Mouse (Mus musculus) 416B (cell line): ENCODE measurements at regions not wholly inside any gene's neighbourhood (a gene's known extent, or its start where the extent isn't known, plus 50 kb on each side); places are given as distances from the start of the nearest gene placed in this dataset.

Experiments used
- DNase-seq: peaks from one replicate; pipeline ENCODE4 v3.0.0; 2011; ENCODE audit warnings: low read depth

DNA sequence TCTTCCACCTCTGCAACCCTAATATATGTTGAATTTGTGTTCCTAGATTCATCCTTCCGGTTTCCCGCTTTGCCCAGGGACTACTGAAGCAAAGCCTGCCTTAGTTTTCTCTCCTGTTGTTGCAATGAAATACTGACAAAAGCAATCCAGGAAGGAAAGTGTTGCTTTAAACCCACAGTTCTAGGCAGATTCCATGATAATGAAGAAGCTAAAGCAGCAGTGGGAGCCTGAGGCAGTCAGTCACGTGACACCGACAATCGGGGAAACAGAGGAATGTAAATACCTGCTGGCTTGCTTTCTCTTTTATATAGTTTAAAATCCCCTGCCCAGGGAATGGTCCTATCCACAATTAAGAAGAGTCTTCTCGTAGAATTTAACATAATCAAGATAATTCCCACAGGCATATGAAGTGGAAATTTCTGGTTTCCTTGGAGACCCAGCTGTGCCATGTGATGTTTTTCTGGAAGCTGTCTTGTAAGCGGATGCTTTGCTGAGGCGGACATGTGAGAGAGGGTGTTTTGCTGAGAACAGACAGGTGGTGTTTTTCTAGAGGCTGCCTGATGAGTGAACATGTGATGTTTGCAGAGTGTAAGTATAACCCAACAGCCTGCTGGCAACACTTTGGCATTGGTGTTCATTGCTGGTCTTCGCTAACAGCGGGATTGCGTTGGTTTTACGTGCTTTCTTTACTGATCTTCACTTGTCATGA lies 398.0 kb downstream of the Prim2 start:
- no peak for DNase-seq

DNA sequence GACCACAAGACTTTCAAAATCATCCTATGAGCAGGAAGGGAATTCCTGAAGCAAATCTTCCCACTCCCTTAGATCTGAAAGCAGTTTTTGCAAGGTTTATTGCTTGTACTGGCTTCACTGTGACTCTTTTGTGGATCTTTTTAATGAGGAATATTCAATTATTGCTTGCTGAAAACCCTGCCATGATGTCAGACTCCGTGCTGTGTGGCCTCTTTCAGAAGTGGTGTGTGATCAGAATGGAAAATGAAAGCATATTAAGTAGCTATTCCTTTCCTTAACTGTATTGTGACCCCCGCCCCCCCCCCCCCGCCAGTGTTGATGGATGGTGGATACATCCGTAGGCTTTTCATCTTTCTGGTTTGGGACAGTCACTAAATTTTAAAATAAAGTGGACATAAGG lies 400.4 kb downstream of the Prim2 start:
- no peak for DNase-seq

DNA sequence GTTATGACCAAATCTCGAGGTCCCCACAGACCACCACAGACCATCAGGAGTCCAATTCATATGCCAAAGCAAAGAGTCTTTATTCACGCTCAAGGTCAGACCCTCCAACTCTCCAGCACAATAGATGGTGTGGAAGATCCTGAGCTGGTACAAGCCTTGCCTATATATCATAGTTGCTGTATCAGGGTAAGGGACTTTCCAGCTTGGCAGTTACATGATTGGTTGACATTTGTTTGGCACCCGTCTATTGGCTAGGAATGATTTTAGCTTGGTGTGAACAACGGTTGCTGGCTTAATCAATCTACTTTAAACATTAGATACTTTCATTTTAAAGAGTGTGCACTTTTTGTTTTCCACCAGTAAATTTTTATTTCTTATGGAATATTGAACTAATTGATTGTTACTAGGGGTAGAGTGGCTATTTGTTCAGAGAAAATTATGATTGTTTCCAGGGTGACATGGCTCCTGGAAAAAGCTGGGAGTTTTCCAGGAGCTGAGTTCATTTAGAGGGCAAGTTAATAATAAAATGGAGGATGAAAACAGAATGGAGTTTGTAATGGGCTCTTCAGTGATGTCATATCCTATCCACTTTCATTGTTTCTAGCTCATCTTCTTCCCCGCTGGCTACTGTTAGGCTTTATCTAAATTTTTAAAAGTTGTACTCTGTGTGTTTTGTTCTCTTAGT lies 403.7 kb downstream of the Prim2 start:
- DNase-seq = no peak

DNA sequence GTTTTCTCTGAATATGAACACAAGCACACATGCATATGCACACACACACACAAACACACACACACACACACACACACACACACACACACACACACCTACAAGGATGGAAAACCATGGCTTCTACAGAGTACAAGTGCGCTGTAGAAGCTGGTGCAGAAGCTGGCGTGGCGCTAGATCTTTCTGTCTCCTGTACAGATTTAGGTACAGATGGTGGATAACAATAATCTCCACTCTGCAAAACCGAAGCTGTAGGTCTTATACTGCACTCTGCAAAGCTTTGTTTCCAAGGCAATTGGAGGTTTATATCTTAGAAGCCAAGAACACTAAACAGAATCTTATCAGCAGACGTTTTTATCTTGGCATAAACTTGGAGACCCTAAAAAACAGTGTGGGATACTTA lies 420.1 kb downstream of the Prim2 start:
- no peak for DNase-seq

DNA sequence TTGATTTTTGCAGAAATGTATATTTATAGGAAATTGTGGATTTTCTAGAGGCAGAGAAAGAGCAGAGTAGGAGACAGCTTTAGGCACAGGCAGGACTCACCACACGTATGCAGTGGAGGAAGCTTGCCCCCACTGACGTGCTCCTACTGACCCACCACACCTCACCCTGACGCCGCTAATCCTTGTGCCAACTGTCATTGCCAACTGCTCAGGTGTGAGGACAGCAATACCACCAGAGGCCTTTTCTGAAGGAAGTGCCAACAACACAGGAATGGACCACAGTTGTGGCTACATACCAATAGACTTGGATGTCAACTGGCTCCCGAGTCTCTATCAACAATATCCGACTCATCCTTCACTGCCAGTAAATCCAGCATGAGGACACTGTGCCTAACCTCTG lies 422.5 kb downstream of the Prim2 start:
- DNase-seq = no peak

DNA sequence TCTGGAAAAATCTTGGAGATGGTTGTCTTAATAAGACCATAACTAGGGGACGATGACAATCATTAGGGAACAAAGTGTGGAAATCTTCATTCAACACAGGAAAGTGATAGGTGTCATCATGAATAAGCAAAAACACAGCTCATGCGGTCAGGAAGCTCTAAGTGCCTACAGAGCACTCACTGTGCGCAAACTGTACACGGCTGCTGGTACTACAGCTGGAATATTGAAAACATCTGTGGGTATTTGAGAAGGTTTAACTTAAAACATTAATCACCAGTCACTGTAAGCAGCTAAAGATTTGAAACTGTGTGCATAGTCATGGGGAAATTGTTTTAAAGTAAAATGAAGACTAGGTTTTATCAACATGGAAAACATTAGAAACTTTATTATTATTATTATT lies 424.4 kb downstream of the Prim2 start:
- DNase-seq = peak; percentile 7

DNA sequence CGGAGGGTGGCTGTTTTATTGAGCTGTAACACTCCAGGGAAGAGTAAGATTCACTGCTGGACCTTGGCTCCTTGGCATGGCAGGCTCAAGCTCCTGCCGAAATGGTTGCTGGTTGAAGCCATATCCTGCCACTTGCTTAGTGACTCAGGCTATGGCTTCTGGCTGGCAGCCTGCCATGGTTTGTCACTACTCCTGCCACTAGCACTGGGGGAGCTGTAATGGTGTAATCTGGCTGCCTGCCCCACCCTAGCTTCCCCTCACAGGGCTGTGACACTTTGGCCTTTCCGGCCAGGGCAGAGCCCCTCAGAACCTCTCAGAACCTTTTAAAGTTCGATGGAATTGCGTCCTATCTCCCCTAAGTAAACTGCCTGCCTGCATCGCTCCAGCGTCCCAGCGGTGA lies 424.9 kb downstream of the Prim2 start:
- DNase-seq = peak; percentile 57

DNA sequence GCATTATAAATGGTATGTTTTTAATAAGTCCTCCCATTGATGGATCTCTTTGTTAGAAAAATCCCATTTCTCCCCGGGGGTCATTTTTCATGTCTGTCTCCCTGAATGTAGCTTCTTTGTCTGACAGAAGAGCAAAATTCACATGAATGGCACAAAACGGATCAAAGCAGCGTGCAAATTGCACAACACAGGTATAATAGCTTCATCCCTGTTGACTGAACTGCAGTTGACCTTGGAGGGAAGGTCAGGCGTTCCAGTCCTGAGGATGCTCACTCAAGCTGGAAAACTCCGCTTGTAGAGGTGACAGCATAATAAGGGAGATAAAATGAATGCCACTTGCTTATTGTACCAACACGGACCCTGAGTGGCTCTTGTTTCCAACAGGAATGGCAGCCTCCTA lies 446.6 kb downstream of the Prim2 start:
- no peak for DNase-seq

DNA sequence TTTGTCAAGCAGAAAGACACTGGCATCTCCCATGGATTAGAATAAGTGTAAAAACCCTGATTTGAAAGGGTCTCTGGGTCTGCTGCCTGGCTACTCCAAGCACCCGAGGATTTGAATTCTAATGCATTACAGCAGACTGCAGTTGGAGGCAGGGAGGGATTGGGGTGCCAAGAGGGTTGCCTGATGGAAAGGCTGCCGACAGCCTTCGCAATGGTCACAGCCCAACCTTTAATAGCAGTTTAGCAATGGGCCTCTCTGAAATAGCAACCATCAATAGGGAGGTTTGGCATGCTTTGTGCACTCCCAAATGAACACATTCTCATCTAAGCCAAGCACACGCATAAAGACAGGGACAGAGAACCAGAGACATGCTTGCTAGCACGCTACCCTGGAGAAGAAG lies 454.8 kb downstream of the Prim2 start:
- DNase-seq = no peak

DNA sequence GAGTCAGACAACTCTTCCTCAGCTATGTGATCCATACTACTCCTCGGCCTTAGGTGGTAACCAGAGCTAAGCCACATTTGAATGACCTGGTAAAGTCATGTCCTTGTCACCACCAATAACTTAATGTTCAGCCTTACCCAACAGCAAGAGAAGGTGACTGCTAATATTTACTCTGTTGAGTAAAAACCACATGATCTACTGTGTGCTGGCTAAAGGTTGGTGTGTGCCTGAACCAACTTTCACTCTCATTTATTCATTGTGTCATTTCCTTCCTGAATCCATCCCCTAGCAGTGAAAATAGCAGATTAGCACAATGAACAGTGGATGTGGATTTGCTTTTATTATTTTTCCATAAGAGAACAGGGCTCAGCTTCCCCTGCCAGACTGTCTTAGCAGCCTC lies 455.2 kb downstream of the Prim2 start:
- DNase-seq = no peak

DNA sequence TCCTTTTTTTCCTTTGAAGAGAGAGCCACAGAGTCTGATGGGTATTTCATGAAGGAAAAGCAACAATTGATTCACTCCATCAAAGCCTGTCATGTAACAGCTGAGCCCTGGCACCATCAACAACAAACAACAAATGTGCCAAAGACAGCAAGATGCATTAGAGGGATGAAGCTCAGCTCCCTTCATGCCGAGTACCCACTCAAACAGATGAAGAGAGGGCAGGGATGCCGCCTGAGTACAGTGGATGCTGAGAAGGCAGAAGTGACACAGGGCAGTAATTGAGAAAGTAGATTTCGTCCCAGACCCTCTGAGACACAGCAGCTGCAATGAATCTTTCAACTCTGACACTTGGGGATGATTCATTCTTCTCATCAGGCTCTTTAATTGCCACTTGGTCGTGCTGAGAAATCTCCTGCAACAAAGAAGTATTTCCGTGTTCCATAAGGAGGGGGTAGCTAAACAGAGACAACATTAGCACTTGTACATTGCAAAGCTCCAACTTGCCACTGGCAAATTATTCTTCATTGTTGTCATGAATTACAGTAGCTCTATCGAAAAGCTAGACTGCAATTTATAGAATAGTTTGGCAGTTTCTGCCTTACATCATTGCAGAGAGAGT lies 467.9 kb downstream of the Prim2 start:
- no peak for DNase-seq

DNA sequence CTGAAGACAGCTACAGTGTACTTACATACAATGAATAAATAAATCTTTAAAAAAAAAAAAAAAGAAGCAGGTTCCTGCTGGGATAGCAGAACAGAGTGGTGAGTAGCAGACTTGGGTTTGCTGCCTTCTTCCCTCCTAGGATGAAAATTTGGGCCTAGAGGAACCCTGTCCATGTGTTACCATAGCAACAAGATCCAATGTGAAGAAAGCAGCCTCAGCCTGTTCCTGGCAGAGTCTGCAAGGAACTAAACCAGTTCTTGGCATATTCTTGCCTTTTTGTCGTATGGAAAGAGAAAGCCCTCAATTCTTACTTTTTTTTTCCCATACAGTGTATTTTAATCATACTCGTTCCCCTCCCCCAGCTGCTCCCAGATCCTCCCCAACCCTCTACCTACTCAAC lies 474.5 kb downstream of the Prim2 start:
- DNase-seq = no peak

DNA sequence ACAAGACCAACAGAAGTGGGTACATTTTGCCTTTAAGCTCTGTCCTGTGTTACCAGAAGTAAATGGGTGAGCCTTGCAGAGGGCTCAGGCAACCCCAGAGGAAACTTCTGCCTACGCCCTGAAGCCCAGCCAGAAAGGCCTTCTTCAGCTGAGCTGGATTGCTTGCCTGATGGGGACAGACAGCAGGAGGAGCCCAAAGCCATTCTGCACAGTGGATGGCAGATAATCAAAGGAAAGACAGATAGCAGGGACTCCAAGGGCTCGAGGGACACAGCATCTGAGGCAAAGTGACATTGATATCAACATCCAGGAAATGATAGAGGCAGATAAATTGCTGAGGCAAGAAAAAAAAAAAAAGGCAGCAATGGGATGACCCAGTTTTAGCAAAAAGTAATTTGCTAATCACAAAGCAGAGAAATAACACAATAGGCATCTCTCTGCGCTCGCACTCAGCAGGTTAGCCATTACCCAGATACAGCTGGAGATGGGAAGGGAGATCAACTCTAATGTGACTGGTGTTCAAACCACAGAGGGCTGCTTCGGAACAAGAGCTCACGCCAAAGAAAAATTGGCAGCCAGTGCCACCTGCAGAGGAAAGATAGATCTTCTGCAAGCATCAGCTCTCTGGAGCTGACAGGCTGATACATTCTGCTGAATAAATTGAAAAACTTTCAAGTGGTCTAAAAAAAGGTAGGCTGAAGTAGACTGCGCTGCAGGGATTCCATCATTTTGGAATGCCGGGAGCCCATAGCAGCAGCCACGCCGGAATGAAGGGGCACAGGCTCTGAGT lies 494.8 kb downstream of the Prim2 start:
- DNase-seq = no peak

DNA sequence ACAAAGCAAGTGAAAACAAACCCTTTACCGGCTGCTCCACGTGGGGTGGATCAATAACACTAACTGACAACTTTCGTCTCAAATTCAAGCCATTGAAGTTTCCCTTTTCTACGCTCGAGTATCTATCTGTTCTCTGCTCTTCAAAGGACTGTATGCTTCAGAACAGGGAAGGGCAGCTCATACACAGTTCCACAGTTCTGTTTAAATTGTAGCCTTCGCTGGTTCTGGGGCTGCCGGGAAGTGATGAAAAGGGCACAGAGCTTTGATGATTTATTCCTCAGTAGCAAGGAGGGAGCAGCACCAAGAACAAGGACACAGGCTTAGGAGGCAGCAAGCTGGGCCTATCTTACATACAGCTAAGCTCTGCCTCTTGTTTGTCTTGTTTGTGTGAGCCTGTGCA lies 532.6 kb downstream of the Prim2 start:
- no peak for DNase-seq

DNA sequence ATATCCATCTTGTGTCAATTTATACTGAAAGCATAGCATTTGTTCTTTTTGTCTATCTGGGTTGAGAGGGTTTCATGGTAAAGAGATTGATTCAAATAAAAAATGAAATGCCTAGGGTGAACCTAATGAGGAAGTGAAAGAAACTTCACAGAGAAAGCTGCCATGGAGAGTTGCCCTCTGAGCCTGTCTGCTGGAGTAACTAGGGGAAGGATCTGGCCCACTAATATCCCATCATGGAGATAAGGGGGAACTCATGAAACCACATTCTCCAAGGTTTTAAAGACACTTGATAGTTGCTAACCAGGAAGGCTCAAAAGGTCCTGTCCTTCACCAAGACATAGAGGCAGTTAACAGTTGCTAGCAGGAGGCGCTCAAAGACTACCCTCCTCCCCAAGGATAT lies 539.2 kb downstream of the Prim2 start:
- DNase-seq = no peak

DNA sequence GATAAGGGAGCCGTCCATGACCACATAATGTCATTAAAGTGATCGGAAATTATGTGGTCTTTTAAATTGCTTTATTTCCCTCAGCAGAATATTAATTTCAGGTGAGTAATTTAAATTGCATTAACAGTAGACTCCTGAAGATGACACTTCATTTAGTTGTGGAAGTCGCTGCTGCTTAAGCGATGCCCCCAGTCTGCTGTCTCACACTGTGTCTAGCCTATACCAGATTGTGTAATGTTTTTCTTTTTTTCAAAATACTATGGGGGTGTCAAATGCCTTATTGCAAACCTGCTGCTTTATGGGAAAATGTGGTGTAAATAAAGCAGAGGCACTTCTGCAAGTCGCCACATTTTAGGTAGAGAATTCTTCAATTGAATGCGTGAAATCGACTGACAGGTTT lies 544.5 kb downstream of the Prim2 start:
- DNase-seq = peak; percentile 13

DNA sequence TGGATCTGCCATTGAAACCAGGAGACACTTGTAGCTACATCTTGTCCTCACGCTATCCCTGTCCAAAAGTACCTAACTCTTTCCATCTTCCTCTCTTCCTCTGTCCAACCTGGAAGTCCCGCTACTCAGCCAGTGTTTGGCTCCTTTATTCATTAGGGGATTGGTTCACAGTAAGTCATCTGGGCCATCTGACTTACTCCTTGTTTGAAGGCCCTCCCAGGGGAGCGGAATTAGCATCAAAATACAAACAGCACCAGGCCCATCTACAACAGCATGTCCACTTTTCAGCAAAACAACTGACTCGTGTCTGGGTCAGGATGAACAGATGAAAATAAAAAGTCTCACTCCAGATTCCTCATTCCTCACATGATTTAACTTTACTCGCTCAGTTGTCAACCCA lies 559.2 kb upstream of the Gm5415 start:
- no peak for DNase-seq

DNA sequence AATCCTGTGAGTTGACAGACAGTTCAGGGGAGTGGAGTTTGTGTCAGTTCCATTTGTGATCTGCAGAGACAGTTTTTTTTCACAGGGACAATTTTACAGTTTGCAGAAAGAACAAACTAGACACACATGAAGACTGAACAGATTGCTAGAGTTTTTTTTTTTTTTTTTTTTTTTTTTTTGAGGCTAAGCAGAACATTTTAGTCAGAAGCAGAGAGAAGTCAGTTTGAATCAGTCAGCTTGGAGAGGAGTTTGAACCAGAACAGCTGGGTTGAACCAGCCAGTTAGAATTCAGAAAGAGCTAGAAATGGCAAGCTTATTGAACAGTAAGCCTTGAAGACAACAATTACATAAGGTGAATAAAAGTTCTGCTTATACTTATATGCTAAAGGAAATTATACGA lies 557.2 kb upstream of the Gm5415 start:
- no peak for DNase-seq

DNA sequence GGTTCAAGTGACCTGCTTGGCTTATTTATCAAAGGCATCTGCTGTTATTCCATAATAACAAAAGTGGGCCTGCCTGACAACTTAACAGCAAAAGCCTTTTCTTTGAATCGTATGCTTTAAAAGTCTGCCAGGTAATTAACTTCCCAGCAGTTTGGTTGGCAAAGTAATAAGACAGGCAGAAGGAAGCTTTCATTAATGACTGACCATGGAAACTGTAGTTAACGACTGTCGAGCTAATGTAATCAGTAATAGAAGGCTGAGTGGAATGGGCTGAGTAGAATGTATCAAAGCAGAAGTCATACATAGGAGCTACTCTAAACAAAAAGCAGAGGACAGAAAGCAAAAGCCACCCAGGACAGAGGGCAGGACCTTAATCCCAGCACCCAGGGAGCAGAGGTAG lies 551.0 kb upstream of the Gm5415 start:
- DNase-seq = no peak

DNA sequence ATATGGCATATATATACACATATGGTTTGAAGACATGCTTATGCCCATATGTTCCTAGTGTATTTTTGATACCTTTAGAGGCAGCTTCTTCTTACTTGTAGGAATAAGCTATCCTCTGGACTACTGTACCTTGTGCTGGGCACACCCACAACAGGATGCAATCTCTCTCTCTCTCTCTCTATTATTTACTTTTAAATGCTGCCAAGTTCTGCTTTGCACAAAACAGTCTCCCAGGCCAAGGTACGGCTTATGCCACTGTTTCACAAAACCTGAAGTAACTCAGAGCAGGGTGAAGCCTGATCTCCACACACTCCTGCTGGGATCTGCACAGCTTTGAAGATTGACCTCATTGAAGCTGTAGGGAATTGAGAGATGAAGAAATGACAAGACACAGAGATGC lies 549.8 kb upstream of the Gm5415 start:
- DNase-seq = no peak

DNA sequence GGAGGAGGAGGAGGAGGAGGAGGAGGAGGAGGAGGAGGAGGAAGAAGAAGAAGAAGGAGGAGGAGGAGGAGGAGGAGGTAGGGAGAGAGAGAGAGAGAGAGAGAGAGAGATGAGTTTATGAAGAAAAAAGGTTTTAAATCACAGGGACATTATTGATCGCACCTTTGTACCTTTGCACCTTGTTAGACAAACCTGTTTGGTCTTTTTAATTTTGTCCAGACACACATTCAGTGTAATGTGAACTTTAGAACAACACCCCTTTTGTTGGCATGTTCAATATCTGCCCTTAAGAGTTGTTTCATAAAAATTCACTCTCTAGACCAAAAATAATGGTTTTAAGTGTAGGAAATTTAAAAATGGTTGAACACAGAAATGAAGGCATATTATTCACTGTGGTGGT lies 527.5 kb upstream of the Gm5415 start:
- no peak for DNase-seq

DNA sequence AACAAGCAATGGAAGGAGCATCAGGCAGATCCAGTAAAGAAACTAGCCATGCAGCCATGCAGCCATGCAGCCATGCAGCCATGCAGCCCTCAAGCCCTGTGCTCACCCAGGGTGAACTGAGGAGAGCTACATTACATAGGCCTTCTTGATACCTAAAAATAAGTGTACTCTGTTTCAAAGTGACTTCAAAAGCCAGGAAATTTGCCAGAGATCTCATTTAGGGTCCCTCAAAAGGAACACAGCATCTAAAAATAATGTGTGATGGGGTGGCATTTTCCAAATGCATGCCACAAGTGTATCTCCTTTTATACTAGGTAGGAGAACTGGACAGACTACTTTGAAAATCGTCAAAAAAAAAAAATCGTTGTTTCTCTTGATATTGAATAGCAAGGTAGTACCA lies 510.9 kb upstream of the Gm5415 start:
- DNase-seq = no peak

DNA sequence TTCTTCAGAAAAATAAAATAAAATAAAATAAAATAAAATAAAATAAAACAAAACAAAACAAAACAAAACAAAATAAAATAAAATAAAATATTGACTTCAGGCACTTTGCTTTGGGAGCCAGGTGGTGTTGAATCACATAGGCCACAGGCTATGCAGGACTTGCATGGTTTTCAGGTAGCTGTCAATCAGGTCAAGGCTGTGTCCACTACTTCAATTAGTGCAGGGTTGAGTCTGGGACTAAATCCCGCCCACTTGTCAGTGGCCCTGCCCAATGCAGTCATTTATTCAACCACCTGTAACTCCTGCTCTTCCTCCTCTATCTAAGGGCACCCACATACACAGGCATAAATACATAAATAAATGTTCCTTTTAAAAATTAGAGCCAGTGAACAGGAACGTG lies 497.3 kb upstream of the Gm5415 start:
- no peak for DNase-seq
